Mouse (Mus musculus): ENCODE data around the gene 1700029I15Rik.

The 1700029I15Rik gene

GRCm38 (mm10) chr2:92381901-92382588 is at the start of gene 1700029I15Rik:
1700029I15Rik (plus strand) TSS chr2:92382538.
- CTCF ChIA-PET = no interaction called here

GRCm38 (mm10) chr2:92342418-92342817 is 39.9 kb upstream of the 1700029I15Rik start:
- CTCF ChIA-PET = no interaction called here

- CTCF ChIA-PET = interaction anchor here (0.5 kb wide), 2 partner anchors 52 to 1345 kb away, joined by 10 to 19 read pairs; no protein-coding TSS in a partner anchor
Observed at GRCm38 (mm10) chr2:92347191-92347590, 35.1 kb upstream of the 1700029I15Rik start.

- CTCF ChIA-PET = no interaction called here
Observed at GRCm38 (mm10) chr2:92349589-92350425, 32.5 kb upstream of the 1700029I15Rik start.

- CTCF ChIA-PET = no interaction called here
Observed at GRCm38 (mm10) chr2:92350686-92351085, 31.7 kb upstream of the 1700029I15Rik start.

- CTCF ChIA-PET = no interaction called here
Observed at GRCm38 (mm10) chr2:92353402-92353801, 28.9 kb upstream of the 1700029I15Rik start.

GRCm38 (mm10) chr2:92354224-92354623 is 28.1 kb upstream of the 1700029I15Rik start:
- CTCF ChIA-PET = no interaction called here

- CTCF ChIA-PET = no interaction called here
Observed at GRCm38 (mm10) chr2:92359301-92359700, 23.0 kb upstream of the 1700029I15Rik start.

GRCm38 (mm10) chr2:92360186-92360823 is 22.0 kb upstream of the 1700029I15Rik start:
- CTCF ChIA-PET = no interaction called here

- CTCF ChIA-PET = no interaction called here
Observed at GRCm38 (mm10) chr2:92360893-92361292, 21.4 kb upstream of the 1700029I15Rik start.

- CTCF ChIA-PET = no interaction called here
Observed at GRCm38 (mm10) chr2:92361795-92362194, 20.5 kb upstream of the 1700029I15Rik start.

GRCm38 (mm10) chr2:92362571-92363228 is 19.6 kb upstream of the 1700029I15Rik start:
- CTCF ChIA-PET = no interaction called here

- CTCF ChIA-PET = no interaction called here
Observed at GRCm38 (mm10) chr2:92364086-92364485, 18.3 kb upstream of the 1700029I15Rik start.

GRCm38 (mm10) chr2:92365568-92365967 is 16.8 kb upstream of the 1700029I15Rik start:
- CTCF ChIA-PET = no interaction called here

- CTCF ChIA-PET = no interaction called here
Observed at GRCm38 (mm10) chr2:92367383-92368029, 14.8 kb upstream of the 1700029I15Rik start.

- CTCF ChIA-PET = no interaction called here
Observed at GRCm38 (mm10) chr2:92370375-92370774, 12.0 kb upstream of the 1700029I15Rik start.

- CTCF ChIA-PET = no interaction called here
Observed at GRCm38 (mm10) chr2:92370821-92371805, 11.2 kb upstream of the 1700029I15Rik start.

- CTCF ChIA-PET = no interaction called here
Observed at GRCm38 (mm10) chr2:92371971-92372690, 10.2 kb upstream of the 1700029I15Rik start.

- CTCF ChIA-PET = no interaction called here
Observed at GRCm38 (mm10) chr2:92372767-92373436, 9.4 kb upstream of the 1700029I15Rik start.
